Mouse (Mus musculus) forebrain, embryonic 16.5 days (tissue): ENCODE measurements around the gene Pecam1. TPM values are rescaled to one million over a fixed set of nuclear protein-coding genes. Genes with fewer than 3 reads are reported as not detected.
A peak's percentile ranks its signal among the peaks of the same experiment; 100 is the strongest.

Source experiments
- ATAC-seq: fragments of 200-750 bp; cut with Nextera tagmentation; 2 replicates; pipeline ENCODE4 v1.8.0; 2017; ENCODE audit warnings: mild to moderate bottlenecking, moderate library complexity
- H3K27ac ChIP-seq: fragments of 300-500 bp; sonication (generic); 2 replicates; pipeline ENCODE4 v1.5.1; 2014; ENCODE audit warnings: low read length, control low read depth
- H3K27me3 ChIP-seq: fragments of 300-500 bp; sonication (generic); replicated peaks from 2 replicates; pipeline ENCODE4 v1.6.1; 2014; ENCODE audit warnings: low read length; ENCODE audit not compliant: control insufficient read depth, insufficient read depth
- H3K36me3 ChIP-seq: fragments of 300-500 bp; sonication (generic); 2 replicates; pipeline ENCODE4 v1.6.1; 2014; ENCODE audit not compliant: control insufficient read depth, insufficient read depth
- H3K4me1 ChIP-seq: fragments of 300-500 bp; sonication (generic); replicated peaks from 2 replicates; pipeline ENCODE4 v1.6.1; 2014; ENCODE audit warnings: low read length; ENCODE audit not compliant: control insufficient read depth, insufficient read depth
- H3K4me2 ChIP-seq: fragments of 300-500 bp; sonication (generic); 2 replicates; pipeline ENCODE4 v1.6.1; 2014; ENCODE audit warnings: mild to moderate bottlenecking, low read length, control low read depth
- H3K4me3 ChIP-seq: fragments of 300-500 bp; sonication (generic); replicated peaks from 2 replicates; pipeline ENCODE4 v1.5.1; 2014; ENCODE audit warnings: mild to moderate bottlenecking, low read length, control low read depth
- H3K9ac ChIP-seq: fragments of 300-500 bp; sonication (generic); replicated peaks from 2 replicates; pipeline ENCODE4 v1.6.1; 2014; ENCODE audit warnings: low read depth, low read length, control low read depth
- H3K9me3 ChIP-seq: fragments of 300-500 bp; sonication (generic); 2 replicates; pipeline ENCODE4 v1.6.1; 2016; ENCODE audit warnings: low read length; ENCODE audit not compliant: control insufficient read depth
- WGBS: fragments of 180-500 bp; shearing (Covaris S2); extraction: QIAGEN DNeasy Blood & Tissue Kit; methylation state at CpG from one replicate; pipeline ENCODE4 v1.1.7; 2014; 5-methylcytosine and 5-hydroxymethylcytosine counted together
- polyA plus RNA-seq: library from polyadenylated mRNA; unstranded; fragments of >200 nt; fragmentation: Nextera tagmentation; extraction: Ambion mirVana; gene quantifications from 2 replicates; pipeline ENCODE4 v1.2.1, GENCODE M21; 2015

Pecam1 gene
- polyA plus RNA-seq, 1 experiment from 2014 or later: 14.7 TPM

- no peak overlapping the region for H3K27ac ChIP-seq
- H3K9ac ChIP-seq: no peak overlapping the region
- H3K4me1 ChIP-seq: no peaks in the 10 kb centered on the region
- H3K9me3 ChIP-seq: 0 out of 2 replicates have a peak, but pooled peaks cover 2% of the 10 kb centered on the region
- WGBS: 86% methylated on average over 4 of the region's 4 CpGs
- no peaks in the 10 kb centered on the region for H3K27me3 ChIP-seq
- no peaks in the 10 kb centered on the region for H3K36me3 ChIP-seq
- H3K4me2 ChIP-seq: no peak overlapping the region
- no peak for ATAC-seq
- H3K4me3 ChIP-seq: no peak overlapping the region
These were observed 57.5 kb downstream of the Pecam1 start for GRCm38 (mm10) chr11:106692890-106693289.

GRCm38 (mm10) chr11:106688375-106688774 is 62.1 kb downstream of the Pecam1 start:
- Histone ChIP-seq H3K4me1 (no peaks in the 10 kb centered on the region), H3K36me3 (no peaks in the 10 kb centered on the region), H3K27me3 (no peaks in the 10 kb centered on the region), H3K27ac (no peak overlapping the region), H3K4me3 (no peak overlapping the region), H3K9ac (no peak overlapping the region), H3K9me3 (0 out of 2 replicates have a peak, but pooled peaks cover 2% of the 10 kb centered on the region), H3K4me2 (no peak overlapping the region)
- no peak for ATAC-seq
- 86% methylated on average over 5 of the region's 5 CpGs for WGBS

- Histone ChIP-seq H3K9ac (no peak overlapping the region), H3K27me3 (no peaks in the 10 kb centered on the region), H3K4me1 (no peaks in the 10 kb centered on the region), H3K36me3 (no peaks in the 10 kb centered on the region), H3K9me3 (0 out of 2 replicates have a peak, but pooled peaks cover 2% of the 10 kb centered on the region), H3K4me2 (no peak overlapping the region), H3K4me3 (no peak overlapping the region), H3K27ac (no peak overlapping the region)
- 90% methylated on average over 9 of the region's 9 CpGs for WGBS
- ATAC-seq: no peak
These were observed 63.1 kb downstream of the Pecam1 start for GRCm38 (mm10) chr11:106687293-106687692.

GRCm38 (mm10) chr11:106684027-106684426 is 66.4 kb downstream of the Pecam1 start:
- Histone ChIP-seq H3K27me3 (no peaks in the 10 kb centered on the region), H3K9me3 (no peaks in the 10 kb centered on the region), H3K27ac (no peak overlapping the region), H3K9ac (no peak overlapping the region), H3K4me3 (no peak overlapping the region), H3K4me1 (no peaks in the 10 kb centered on the region), H3K4me2 (no peak overlapping the region), H3K36me3 (no peaks in the 10 kb centered on the region)
- no peak for ATAC-seq
- WGBS: 94% methylated on average over 8 of the region's 8 CpGs

DNA sequence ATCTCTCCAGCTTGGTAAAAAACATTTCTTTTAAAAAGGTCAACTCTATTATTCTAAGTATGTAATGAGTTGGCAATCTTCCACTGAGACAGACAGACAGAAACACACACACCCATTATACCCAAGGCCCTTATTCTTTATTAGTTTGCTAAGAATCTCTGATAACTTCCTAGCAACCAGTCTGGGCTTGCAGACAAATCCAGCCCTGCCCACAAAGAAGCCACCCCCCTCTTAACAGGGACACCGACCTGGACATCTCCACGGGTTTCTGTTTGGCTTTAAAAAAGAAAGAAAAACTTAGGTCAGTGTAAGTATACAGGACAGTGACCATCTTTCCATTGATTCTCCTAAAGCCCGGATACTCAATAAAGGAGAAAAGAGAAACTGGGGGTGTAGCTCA is 67.1 kb downstream of the Pecam1 start:
- H3K27me3 ChIP-seq: no peaks in the 10 kb centered on the region
- ATAC-seq: no peak
- no peaks in the 10 kb centered on the region for H3K36me3 ChIP-seq
- H3K4me1 ChIP-seq: peaks cover 2% of the 10 kb centered on the region
- 82% methylated on average over 3 of the region's 3 CpGs for WGBS
- no peak overlapping the region for H3K27ac ChIP-seq
- no peaks in the 10 kb centered on the region for H3K9me3 ChIP-seq
- H3K4me2 ChIP-seq: no peak overlapping the region
- no peak overlapping the region for H3K9ac ChIP-seq
- no peak overlapping the region for H3K4me3 ChIP-seq

GRCm38 (mm10) chr11:106681138-106681537 is 69.3 kb downstream of the Pecam1 start:
- Histone ChIP-seq H3K27me3 (no peaks in the 10 kb centered on the region), H3K9ac (no peak overlapping the region), H3K36me3 (no peaks in the 10 kb centered on the region), H3K4me3 (no peak overlapping the region), H3K4me2 (no peak overlapping the region), H3K4me1 (peaks cover 12% of the 10 kb centered on the region), H3K27ac (no peak overlapping the region), H3K9me3 (no peaks in the 10 kb centered on the region)
- 91% methylated on average over 6 of the region's 6 CpGs for WGBS
- no peak for ATAC-seq

DNA sequence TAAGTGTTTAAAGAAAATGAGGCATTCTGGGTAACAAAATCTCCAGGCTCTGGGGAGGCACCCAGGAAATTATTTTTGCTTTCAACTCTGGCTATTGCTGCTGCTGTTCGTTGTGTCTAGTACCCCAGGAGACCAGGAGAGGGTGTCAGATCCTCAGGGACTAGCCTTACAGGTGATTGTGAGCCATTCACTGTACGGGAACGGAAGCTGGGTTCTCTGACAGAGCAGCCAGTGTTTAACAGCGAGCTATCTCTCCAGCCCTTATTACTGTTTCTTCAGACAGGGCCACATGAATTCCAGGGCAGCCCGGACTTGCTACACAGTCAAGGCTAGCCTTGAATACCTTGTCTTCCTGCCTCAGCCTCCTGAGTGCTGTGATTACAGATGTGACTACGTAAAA is 70.6 kb downstream of the Pecam1 start:
- ATAC-seq: no peak
- Histone ChIP-seq H3K36me3 (no peaks in the 10 kb centered on the region), H3K9ac (no peak overlapping the region), H3K9me3 (no peaks in the 10 kb centered on the region), H3K4me1 (peaks cover 19% of the 10 kb centered on the region), H3K27ac (no peak overlapping the region), H3K4me3 (no peak overlapping the region), H3K4me2 (no peak overlapping the region), H3K27me3 (no peaks in the 10 kb centered on the region)
- 45% methylated on average over 6 of the region's 6 CpGs for WGBS

GRCm38 (mm10) chr11:106677910-106678591 is 72.4 kb downstream of the Pecam1 start:
- Histone ChIP-seq H3K27ac (0 out of 2 replicates have a peak overlapping the region, but pooled peaks have one; percentile 3), H3K9ac (no peak overlapping the region)
- ATAC-seq: peak; percentile 56

GRCm38 (mm10) chr11:106677331-106677730 is 73.1 kb downstream of the Pecam1 start:
- ATAC-seq: no peak
- Histone ChIP-seq H3K36me3 (no peaks in the 10 kb centered on the region), H3K4me1 (peaks cover 31% of the 10 kb centered on the region), H3K9me3 (no peaks in the 10 kb centered on the region), H3K9ac (no peak overlapping the region), H3K27me3 (no peaks in the 10 kb centered on the region), H3K4me3 (no peak overlapping the region), H3K4me2 (no peak overlapping the region), H3K27ac (no peak overlapping the region)
- WGBS: 80% methylated on average over 4 of the region's 4 CpGs

More at GRCm38 (mm10) chr11:106677910-106678591, 72.4 kb downstream of the Pecam1 start:
- Histone ChIP-seq H3K4me2 (no peak overlapping the region), H3K27me3 (no peaks in the 10 kb centered on the region), H3K4me3 (no peak overlapping the region), H3K4me1 (peaks cover 31% of the 10 kb centered on the region), H3K36me3 (no peaks in the 10 kb centered on the region), H3K9me3 (no peaks in the 10 kb centered on the region)
- WGBS: 63% methylated on average over 10 of the region's 10 CpGs
